Mouse (Mus musculus) activated CD4-positive, CD25-positive, alpha-beta regulatory T cell, adult 4 months (primary cell): Measurements from ENCODE around the gene Prr15l. TPM values are rescaled to one million over a fixed set of nuclear protein-coding genes. Genes with fewer than 3 reads are reported as not detected.

Source experiments
- ATAC-seq: one replicate; pipeline ENCODE4 v1.8.0; 2017
- polyA plus RNA-seq, 2 experiments: library from polyadenylated mRNA; unstranded; fragments of 100-300 nt; shearing (Covaris generic); gene quantifications; one replicate each; pipeline ENCODE4 v1.2.1; 2017

Prr15l gene
- polyA plus RNA-seq, 2 experiments from 2014 or later: 0.15 TPM; not detected in 1

GRCm38 (mm10) chr11:96947849-96948248 is 19.9 kb downstream of the Prr15l start:
- ATAC-seq: no peak

- ATAC-seq: no peak
Measured at GRCm38 (mm10) chr11:96950767-96951166, 22.9 kb downstream of the Prr15l start.

- no peak for ATAC-seq
Measured at GRCm38 (mm10) chr11:96952426-96952825, 24.5 kb downstream of the Prr15l start.

- no peak for ATAC-seq
Measured at GRCm38 (mm10) chr11:96952896-96953295, 25.0 kb downstream of the Prr15l start.

GRCm38 (mm10) chr11:96955094-96955493 is 27.2 kb downstream of the Prr15l start:
- ATAC-seq: no peak

- no peak for ATAC-seq
Measured at GRCm38 (mm10) chr11:96956009-96956724, 28.3 kb downstream of the Prr15l start.

GRCm38 (mm10) chr11:96957061-96957805 is 29.3 kb downstream of the Prr15l start:
- no peak for ATAC-seq

- no peak for ATAC-seq
Measured at GRCm38 (mm10) chr11:96963580-96963979, 35.7 kb downstream of the Prr15l start.

- ATAC-seq: no peak
Measured at GRCm38 (mm10) chr11:96966172-96966571, 38.3 kb downstream of the Prr15l start.

GRCm38 (mm10) chr11:96966914-96967543 is 39.1 kb downstream of the Prr15l start:
- ATAC-seq: peak; percentile 80

- peak; percentile 64 for ATAC-seq
Measured at GRCm38 (mm10) chr11:96967544-96968269, 39.8 kb downstream of the Prr15l start.

- no peak for ATAC-seq
Measured at GRCm38 (mm10) chr11:96968476-96968875, 40.6 kb downstream of the Prr15l start.

GRCm38 (mm10) chr11:96969280-96969722 is 41.4 kb downstream of the Prr15l start:
- ATAC-seq: no peak

GRCm38 (mm10) chr11:96969746-96970145 is 41.8 kb downstream of the Prr15l start:
- ATAC-seq: no peak

GRCm38 (mm10) chr11:96970341-96970740 is 42.4 kb downstream of the Prr15l start:
- no peak for ATAC-seq

GRCm38 (mm10) chr11:96972906-96973305 is 45.0 kb downstream of the Prr15l start:
- no peak for ATAC-seq

GRCm38 (mm10) chr11:96973426-96973964 is 45.6 kb downstream of the Prr15l start:
- no peak for ATAC-seq

- ATAC-seq: no peak
Measured at GRCm38 (mm10) chr11:96974813-96975212, 46.9 kb downstream of the Prr15l start.

GRCm38 (mm10) chr11:96975511-96976378 is 47.8 kb downstream of the Prr15l start:
- ATAC-seq: no peak

- ATAC-seq: no peak
Measured at GRCm38 (mm10) chr11:96976379-96976687, 48.4 kb downstream of the Prr15l start.

- peak; percentile 17 for ATAC-seq
Measured at GRCm38 (mm10) chr11:96976911-96977591, 49.1 kb downstream of the Prr15l start.
